8 mouse cellular contexts compared by ENCODE assay signal in the genomic region with DNA sequence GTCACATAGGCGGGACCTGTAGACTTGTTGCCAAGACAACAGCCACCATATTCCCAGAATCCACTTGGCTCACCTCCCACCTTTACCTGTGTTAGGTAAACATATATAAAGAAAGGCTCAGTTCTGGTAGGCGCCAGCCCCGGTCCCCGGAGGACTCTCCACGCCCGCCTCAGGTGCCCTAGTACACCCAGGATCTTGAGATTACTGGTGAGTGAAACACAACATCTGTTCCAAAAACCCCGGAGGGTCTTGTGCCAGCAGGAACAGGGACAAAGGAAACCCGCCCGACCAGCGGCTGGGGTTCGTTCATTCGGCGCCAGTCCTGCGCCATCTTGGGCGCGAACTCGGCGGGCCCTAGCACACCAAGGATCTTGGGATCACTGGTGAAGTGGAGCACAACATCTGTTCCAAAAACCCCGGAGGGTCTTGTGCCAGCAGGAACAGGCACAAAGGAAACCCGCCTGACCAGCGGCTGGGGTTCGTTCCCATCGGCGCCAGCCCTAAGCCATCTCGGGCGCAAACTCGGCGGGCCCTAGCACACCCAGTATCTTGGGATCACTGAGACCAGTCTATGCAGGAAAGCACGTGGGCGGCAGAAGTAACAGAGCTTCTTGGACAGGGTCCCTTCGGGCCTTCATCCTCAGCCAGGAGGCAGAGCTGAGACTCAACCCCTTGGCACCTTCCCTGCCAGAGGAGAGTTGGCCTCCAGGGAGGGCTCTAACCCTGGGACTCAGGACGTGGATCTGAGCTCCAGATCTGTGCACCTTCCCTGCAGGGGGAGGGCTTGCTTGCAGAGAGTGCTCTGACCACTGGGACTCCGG. TPM values are rescaled to one million over a fixed set of nuclear protein-coding genes. Genes with fewer than 3 reads are reported as not detected.
DNase-seq lines count a peak whose midpoint lies in the region; ATAC-seq and TF ChIP-seq lines count a peak whose summit lies in the region.

No protein-coding gene starts in this region.

- H3K27me3 ChIP-seq in liver, embryonic 16.5 days (ENCODE audit: control insufficient read depth, insufficient read depth, low read depth, low read length) = no peaks in the 10 kb centered on the region

- peak overlapping the region; percentile 54 for H3K4me3 ChIP-seq in cortical plate, adult 2 months (ENCODE audit: insufficient read depth, low read length)
- peak overlapping the region; percentile 66 for H3K4me3 ChIP-seq in layer of hippocampus, adult 2 months
- H3K4me3 ChIP-seq in liver, embryonic 16.5 days (ENCODE audit: low read depth, low read length) = peak overlapping the region; percentile 52

- no peaks in the 10 kb centered on the region for H3K9me3 ChIP-seq in liver, embryonic 16.5 days (replicated peaks; ENCODE audit: control insufficient read depth, low read length)

- no peak for TF ChIP-seq CTCF in cortical plate, adult 2 months (IDR thresholded peaks at IDR 0.05; ENCODE audit: extremely low read depth, insufficient read depth, low read length)
- TF ChIP-seq CTCF in layer of hippocampus, adult 2 months (conservative IDR thresholded peaks at IDR 0.05) = peak; percentile 28

- peak overlapping the region; percentile 55 for H3K4me2 ChIP-seq in liver, embryonic 16.5 days (ENCODE audit: low read depth, low read length)

- no peaks in the 10 kb centered on the region for H3K4me1 ChIP-seq in cortical plate, adult 2 months (ENCODE audit: control insufficient read depth, insufficient read depth, low read length)
- H3K4me1 ChIP-seq in liver, embryonic 16.5 days (ENCODE audit: control insufficient read depth, low read depth, low read length) = no peaks in the 10 kb centered on the region

- no peak overlapping the region for H3K27ac ChIP-seq in cortical plate, adult 2 months (ENCODE audit: insufficient read depth, low read length)
- peak overlapping the region; percentile 78 for H3K27ac ChIP-seq in layer of hippocampus, adult 2 months
- H3K27ac ChIP-seq in liver, embryonic 16.5 days (ENCODE audit: low read length) = no peak overlapping the region

- WGBS in liver, embryonic 16.5 days (ENCODE audit: insufficient replicate concordance) = 18% methylated on average over 33 of the region's 33 CpGs

- TF ChIP-seq POLR2A in cortical plate, adult 2 months (IDR thresholded peaks at IDR 0.05; ENCODE audit: extremely low read depth, insufficient read depth, low read length) = no peak

- intact Hi-C loops in heart, postnatal 10 days (cut with DNase I) = no loop called here

- ATAC-seq in liver, embryonic 16.5 days (ENCODE audit: low read depth) = peak; percentile 37; the same call in 1 of the 2 replicates

- H3K36me3 ChIP-seq in liver, embryonic 16.5 days (ENCODE audit: control insufficient read depth, insufficient read depth) = no peaks in the 10 kb centered on the region

- DNase-seq in adrenal gland, postnatal 25 days = peak; percentile 6
- no peak for DNase-seq in adrenal gland, adult 2 months
- peak; percentile 14 to 30 for DNase-seq in heart, postnatal 10 days
- peak in 1 of 2 experiments; percentile 17 for DNase-seq in layer of hippocampus, adult 2 months (ENCODE audit: low spot score in 2 of 2)
- peak; percentile 59 for DNase-seq in retina, embryonic 14.5 days (ENCODE audit: low spot score)
- no peak for DNase-seq in adipocyte (ENCODE audit: low spot score)

- H3K9ac ChIP-seq in liver, embryonic 16.5 days (ENCODE audit: low read depth, low read length) = peak overlapping the region; percentile 41

RNA-seq across cellular contexts. Expression of gene Acer2, which starts 56.6 kb away (rescaled TPM):
- total RNA-seq in adrenal gland, postnatal 25 days (2021) = 17.2 and 21.0 TPM in 2 replicates
- 10 to 100 TPM; 18.5 to 18.9 TPM for total RNA-seq in adrenal gland, adult 2 months (2021)
- polyA plus RNA-seq in adrenal gland, adult 2 months (2012; rRNA removed) = 16.2 and 17.4 TPM in 2 replicates
- 6.3 and 7.2 TPM in 2 replicates for polyA plus RNA-seq in cortical plate, adult 2 months (2012; rRNA removed)
- 10 to 100 TPM; 14.1 to 23.5 TPM for total RNA-seq in heart, postnatal 10 days (2021)
- 1 to 10 TPM; 5.1 TPM for total RNA-seq in layer of hippocampus, adult 2 months (2021)
- 7.9 and 10.1 TPM in 2 replicates for polyA plus RNA-seq in liver, embryonic 16.5 days (2015; fragmentation: Nextera tagmentation; extraction: Ambion mirVana)

Comparison
In these comparisons a context has a peak if more than half of its experiments do, and no peak if none do; other contexts are left out.
1. DNase-seq: peak in adrenal gland, postnatal 25 days (single experiment), heart, postnatal 10 days (2 of 2) and retina, embryonic 14.5 days (single experiment); none in adrenal gland, adult 2 months (single experiment) and adipocyte (single experiment).
2. Peak in every context shown above with its lines, with median percentiles within 50 percentile points of each other: H3K4me3 ChIP-seq.